Mouse (Mus musculus) forebrain, postnatal 0 days (tissue): ENCODE results near the gene Stbd1. TPM values are rescaled to one million over a fixed set of nuclear protein-coding genes. Genes with fewer than 3 reads are reported as not detected.
A peak's percentile ranks its signal among the peaks of the same experiment; 100 is the strongest.

Experiments used
- ATAC-seq: fragments of 200-750 bp; cut with Nextera tagmentation; 2 replicates; pipeline ENCODE4 v1.8.0; 2017; ENCODE audit warnings: mild to moderate bottlenecking, moderate library complexity
- DNase-seq: peaks from one replicate; pipeline ENCODE4 v3.0.0-alpha.2; 2015
- H3K27ac ChIP-seq: fragments of 300-500 bp; sonication (generic); 2 replicates; pipeline ENCODE4 v1.5.1; 2014; ENCODE audit warnings: low read depth, mild to moderate bottlenecking, antibody characterized with exemption, low read length, moderate library complexity, mixed read lengths
- H3K27me3 ChIP-seq: fragments of 300-500 bp; sonication (generic); 2 replicates; pipeline ENCODE4 v1.6.1; 2014; ENCODE audit warnings: mild to moderate bottlenecking, low read length, mixed read lengths; ENCODE audit not compliant: insufficient read depth
- H3K36me3 ChIP-seq: fragments of 300-500 bp; sonication (generic); 2 replicates; pipeline ENCODE4 v1.6.1; 2014; ENCODE audit warnings: mild to moderate bottlenecking, moderate library complexity; ENCODE audit not compliant: insufficient read depth
- H3K4me1 ChIP-seq: fragments of 300-500 bp; sonication (generic); 2 replicates; pipeline ENCODE4 v1.6.1; 2014; ENCODE audit warnings: antibody characterized with exemption; ENCODE audit not compliant: insufficient read depth
- H3K4me2 ChIP-seq: fragments of 300-500 bp; sonication (generic); 2 replicates; pipeline ENCODE4 v1.6.1; 2014; ENCODE audit warnings: low read depth, mild to moderate bottlenecking, moderate library complexity
- H3K4me3 ChIP-seq: fragments of 300-500 bp; sonication (generic); 2 replicates; pipeline ENCODE4 v1.5.1; 2014; ENCODE audit warnings: low read depth, low read length, mixed read lengths
- H3K9ac ChIP-seq: fragments of 300-500 bp; sonication (generic); 2 replicates; pipeline ENCODE4 v1.6.1; 2014; ENCODE audit warnings: mild to moderate bottlenecking
- H3K9me3 ChIP-seq: fragments of 300-500 bp; sonication (generic); 2 replicates; pipeline ENCODE4 v1.6.1; 2016; ENCODE audit warnings: low read length
- CTCF ChIP-seq: sonication (generic); IDR thresholded peaks from 2 replicates; pipeline ENCODE4 v1.5.1; 2016; ENCODE audit warnings: antibody characterized with exemption, control low read depth, low read depth
- WGBS: fragments of 180-500 bp; shearing (Covaris S2); extraction: QIAGEN DNeasy Blood & Tissue Kit; methylation state at CpG from one replicate; pipeline ENCODE4 v1.1.7; 2014; 5-methylcytosine and 5-hydroxymethylcytosine counted together
- polyA plus RNA-seq: library from polyadenylated mRNA; unstranded; fragments of >200 nt; fragmentation: Nextera tagmentation; extraction: Ambion mirVana; gene quantifications from 2 replicates; pipeline ENCODE4 v1.2.1, GENCODE M21; 2015
- total RNA-seq: library from RNA; depleted of rRNA; stranded (reverse); fragments of >200 nt; gene quantifications from 2 replicates; pipeline ENCODE4 v1.2.3, GENCODE M21; 2014

Gene Stbd1
- total and polyA plus RNA-seq, 2 experiments from 2014 or later = 2.0 to 3.5 TPM

DNA sequence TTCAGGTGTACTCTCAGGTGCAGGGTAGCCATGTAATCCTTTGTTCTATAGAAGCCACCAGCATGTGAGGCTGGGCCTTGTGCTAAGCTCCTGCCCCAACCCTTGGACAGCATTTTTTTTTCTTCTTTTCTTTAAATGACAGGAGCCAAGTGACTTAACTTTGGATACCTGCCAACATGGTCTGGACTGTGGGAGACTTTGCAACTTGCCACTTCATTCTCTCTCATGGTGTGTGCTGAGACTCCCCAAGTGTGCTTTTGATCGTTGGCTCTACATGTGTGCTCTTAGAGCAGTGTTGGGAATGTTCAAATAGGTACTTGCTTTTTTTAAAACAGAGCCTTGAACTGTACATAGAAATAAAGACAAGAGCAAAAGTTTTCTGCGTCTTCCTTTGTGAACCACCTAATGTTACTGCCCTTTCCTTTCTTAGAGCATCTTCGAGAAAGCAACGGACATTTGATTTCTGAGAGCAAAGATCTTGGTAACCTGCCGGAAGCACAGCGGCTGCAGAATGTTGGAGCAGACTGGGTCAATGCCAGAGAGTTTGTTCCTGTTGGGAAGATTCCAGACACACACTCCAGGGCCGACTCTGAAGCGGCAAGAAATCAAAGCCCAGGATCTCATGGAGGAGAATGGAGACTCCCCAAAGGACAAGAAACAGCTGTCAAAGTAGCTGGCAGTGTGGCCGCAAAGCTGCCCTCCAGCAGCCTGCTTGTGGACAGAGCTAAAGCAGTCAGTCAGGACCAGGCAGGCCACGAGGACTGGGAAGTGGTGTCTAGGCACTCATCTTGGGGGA is 1.8 kb downstream of the Stbd1 start:
- Histone ChIP-seq H3K9ac (no peak overlapping the region), H3K4me1 (0 out of 2 replicates have a peak, but pooled peaks cover 3% of the 10 kb centered on the region), H3K4me2 (no peak overlapping the region), H3K27me3 (no peaks in the 10 kb centered on the region), H3K27ac (no peak overlapping the region), H3K4me3 (no peak overlapping the region), H3K36me3 (no peaks in the 10 kb centered on the region), H3K9me3 (no peaks in the 10 kb centered on the region)
- no peak for TF ChIP-seq CTCF
- ATAC-seq (peak; percentile 52), DNase-seq (peak; percentile 18)
- 57% methylated on average over 10 of the region's 10 CpGs for WGBS

DNA sequence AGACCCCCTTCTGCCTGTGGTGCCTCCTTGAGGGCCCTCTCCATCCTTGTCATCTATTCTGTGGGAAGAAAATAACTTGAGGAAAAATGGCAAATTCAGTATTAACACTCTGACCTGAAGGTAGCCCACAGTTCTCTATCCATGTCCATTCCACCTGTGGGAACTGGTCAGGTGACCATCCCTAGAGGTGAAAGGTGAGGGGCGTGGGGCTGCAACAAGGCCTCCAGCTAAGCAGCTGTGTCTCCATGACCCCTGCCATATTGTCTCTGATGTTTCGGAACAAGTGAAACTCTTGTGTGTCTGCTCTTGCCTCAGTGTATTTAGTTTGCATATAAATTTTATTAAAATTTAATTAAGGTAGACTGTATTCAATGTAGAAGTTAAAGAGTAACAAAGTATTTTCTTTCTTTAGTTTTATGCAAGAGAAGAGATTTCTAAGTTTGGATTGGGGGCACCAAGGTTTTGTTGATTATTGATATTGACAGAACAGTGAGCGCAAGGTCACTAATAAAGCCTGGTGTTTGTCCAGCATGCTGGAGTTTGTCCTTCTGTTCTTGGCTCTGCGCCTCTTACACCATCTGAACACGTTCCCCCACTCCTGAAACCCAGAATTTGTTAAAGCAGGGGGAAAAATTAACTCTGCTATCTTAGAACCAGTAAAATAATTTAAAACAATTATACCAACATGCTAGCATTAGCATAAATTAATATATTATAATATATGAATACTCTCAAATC is 4.8 kb downstream of the Stbd1 start:
- TF ChIP-seq CTCF = no peak
- no peak overlapping the region for H3K4me2 ChIP-seq
- H3K4me1 ChIP-seq = 0 out of 2 replicates have a peak, but pooled peaks cover 3% of the 10 kb centered on the region
- H3K36me3 ChIP-seq = no peaks in the 10 kb centered on the region
- no peak overlapping the region for H3K9ac ChIP-seq
- no peak overlapping the region for H3K27ac ChIP-seq
- ATAC-seq (no peak), DNase-seq (no peak)
- H3K4me3 ChIP-seq = no peak overlapping the region
- no peaks in the 10 kb centered on the region for H3K9me3 ChIP-seq
- 82% methylated on average over 5 of the region's 5 CpGs for WGBS
- no peaks in the 10 kb centered on the region for H3K27me3 ChIP-seq

DNA sequence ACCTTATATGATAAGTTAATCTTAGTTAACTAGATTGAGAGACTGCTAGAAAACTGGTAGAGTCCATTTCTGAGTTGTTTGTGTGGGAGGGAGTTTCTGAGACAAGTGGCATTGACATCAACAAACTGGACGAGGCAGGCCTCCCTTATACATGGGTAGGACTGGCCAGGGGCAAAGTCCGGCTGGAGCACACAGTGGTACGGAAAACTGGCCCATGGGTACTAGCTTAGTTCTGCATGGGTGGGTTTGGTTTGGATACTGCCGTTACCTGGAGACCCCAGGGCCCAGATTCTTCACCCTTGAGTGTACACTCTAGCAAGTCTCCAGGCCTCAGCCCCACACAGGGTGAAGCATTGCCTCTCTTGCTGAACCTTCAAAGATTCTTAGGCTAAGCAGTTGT is 9.9 kb downstream of the Stbd1 start:
- WGBS = 89% methylated on average over 4 of the region's 4 CpGs
- Histone ChIP-seq H3K27ac (no peak overlapping the region), H3K4me1 (no peaks in the 10 kb centered on the region), H3K27me3 (no peaks in the 10 kb centered on the region), H3K4me3 (no peak overlapping the region), H3K4me2 (no peak overlapping the region), H3K9ac (no peak overlapping the region), H3K36me3 (no peaks in the 10 kb centered on the region), H3K9me3 (no peaks in the 10 kb centered on the region)
- DNase-seq (no peak), ATAC-seq (no peak)
- no peak for TF ChIP-seq CTCF

DNA sequence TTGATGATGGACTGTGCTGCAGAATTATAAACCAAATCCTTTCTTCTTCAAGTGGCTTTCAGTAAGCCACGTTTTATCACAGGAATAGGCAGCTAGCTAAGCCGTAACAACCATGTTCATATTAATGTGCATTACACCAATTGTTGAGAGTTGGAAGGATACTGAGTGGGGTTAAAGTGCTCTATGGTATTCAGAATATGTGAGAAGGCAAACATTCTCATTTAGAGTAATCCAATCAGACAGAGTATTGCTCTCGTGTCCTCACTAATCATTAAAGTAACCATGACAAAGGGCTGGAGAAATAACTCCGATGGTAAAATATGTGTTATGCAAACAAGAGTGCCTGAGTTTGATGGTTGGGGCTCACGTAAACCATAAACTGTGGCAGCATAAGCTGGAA is 19.0 kb downstream of the Stbd1 start:
- Histone ChIP-seq H3K9ac (no peak overlapping the region), H3K27me3 (no peaks in the 10 kb centered on the region), H3K4me2 (no peak overlapping the region), H3K27ac (no peak overlapping the region), H3K4me3 (no peak overlapping the region), H3K36me3 (no peaks in the 10 kb centered on the region), H3K4me1 (no peaks in the 10 kb centered on the region), H3K9me3 (no peaks in the 10 kb centered on the region)
- ATAC-seq (no peak), DNase-seq (no peak)
- 81% methylated on average over 5 of the region's 5 CpGs for WGBS
- TF ChIP-seq CTCF = no peak

DNA sequence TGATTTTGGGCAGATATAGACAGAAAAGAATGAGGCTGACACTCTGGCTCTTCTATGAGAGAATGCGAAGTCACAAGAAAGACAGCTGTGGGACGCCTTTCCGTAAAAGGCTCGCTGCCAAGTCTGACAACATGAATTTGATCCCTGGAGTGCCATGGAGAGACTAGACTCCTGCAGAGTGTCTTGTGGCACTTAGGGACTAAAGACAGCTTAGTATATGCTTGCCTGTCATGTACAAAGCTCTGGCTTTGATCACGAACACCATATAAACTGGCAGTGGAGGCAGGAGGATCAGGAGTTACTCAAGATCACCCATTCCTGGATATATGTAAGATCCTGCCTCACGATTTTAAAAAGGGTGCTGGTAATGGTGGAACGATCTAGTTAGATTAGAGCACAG is 25.1 kb downstream of the Stbd1 start:
- H3K4me2 ChIP-seq = no peak overlapping the region
- H3K27me3 ChIP-seq = no peaks in the 10 kb centered on the region
- H3K9ac ChIP-seq = no peak overlapping the region
- H3K4me1 ChIP-seq = no peaks in the 10 kb centered on the region
- no peak overlapping the region for H3K4me3 ChIP-seq
- DNase-seq (no peak), ATAC-seq (no peak)
- no peaks in the 10 kb centered on the region for H3K9me3 ChIP-seq
- 86% methylated on average over 7 of the region's 7 CpGs for WGBS
- H3K36me3 ChIP-seq = no peaks in the 10 kb centered on the region
- H3K27ac ChIP-seq = no peak overlapping the region
- TF ChIP-seq CTCF = no peak

DNA sequence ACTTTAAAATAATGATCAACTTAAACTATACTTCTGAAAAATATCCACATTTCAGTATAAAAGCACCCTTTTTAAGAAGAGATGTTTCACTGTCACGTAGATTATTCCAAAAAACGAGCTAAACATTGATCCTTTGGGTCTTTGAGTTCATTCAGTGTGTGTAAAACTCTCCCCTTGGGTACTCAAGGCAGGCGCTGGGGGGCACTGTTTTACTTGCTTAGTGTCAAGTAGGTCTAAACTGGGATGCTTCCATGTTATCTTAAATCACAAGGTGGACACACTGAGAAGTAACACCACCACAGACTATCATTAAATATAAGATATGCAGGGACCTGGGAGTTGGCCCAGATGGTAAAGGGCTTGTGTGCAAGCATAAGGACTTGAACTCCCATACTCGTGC is 30.7 kb downstream of the Stbd1 start:
- H3K27me3 ChIP-seq = no peaks in the 10 kb centered on the region
- WGBS = 62% methylated on average over 4 of the region's 4 CpGs
- no peak for DNase-seq

DNA sequence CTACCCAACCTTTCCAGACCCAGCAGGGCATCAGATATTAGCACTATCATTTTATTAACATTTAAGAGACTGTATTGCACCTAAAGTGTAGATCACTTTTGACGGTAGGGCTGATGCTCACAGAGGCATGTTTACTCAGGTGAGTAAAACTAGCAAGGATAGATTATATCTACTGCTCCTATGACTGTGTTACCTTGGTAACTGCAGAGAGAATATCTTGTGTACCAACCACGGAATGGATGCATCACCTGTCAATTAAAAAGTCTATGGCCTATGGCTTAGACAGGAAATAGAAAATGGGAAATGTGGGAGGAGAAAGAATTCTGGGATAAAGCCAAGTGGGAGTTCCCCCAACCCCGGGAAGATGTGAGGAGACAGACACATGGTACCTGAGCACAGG is 32.1 kb downstream of the Stbd1 start:
- ATAC-seq = peak; percentile 69
- no peak overlapping the region for H3K4me3 ChIP-seq

More for the DNA sequence above, 30.7 kb downstream of the Stbd1 start:
- H3K4me3 ChIP-seq = no peak overlapping the region
- no peak overlapping the region for H3K4me2 ChIP-seq
- no peaks in the 10 kb centered on the region for H3K4me1 ChIP-seq
- TF ChIP-seq CTCF = 0 out of 2 replicates have a peak, but pooled peaks have one; percentile 4
- ATAC-seq = no peak
- H3K36me3 ChIP-seq = no peaks in the 10 kb centered on the region
- H3K9me3 ChIP-seq = no peaks in the 10 kb centered on the region
- H3K9ac ChIP-seq = no peak overlapping the region
- no peak overlapping the region for H3K27ac ChIP-seq

More for the DNA sequence above, 32.1 kb downstream of the Stbd1 start:
- no peaks in the 10 kb centered on the region for H3K36me3 ChIP-seq
- no peak overlapping the region for H3K4me2 ChIP-seq
- H3K27ac ChIP-seq = no peak overlapping the region
- H3K27me3 ChIP-seq = no peaks in the 10 kb centered on the region
- H3K9me3 ChIP-seq = no peaks in the 10 kb centered on the region
- no peak overlapping the region for H3K9ac ChIP-seq
- no peak for TF ChIP-seq CTCF
- no peaks in the 10 kb centered on the region for H3K4me1 ChIP-seq
- peak; percentile 2 for DNase-seq
- 70% methylated on average over 3 of the region's 3 CpGs for WGBS
